Mouse (Mus musculus): ENCODE measurements at regions not wholly inside any gene's neighbourhood (a gene's known extent, or its start where the extent isn't known, plus 50 kb on each side); places are given as distances from the start of the nearest gene placed in this dataset.

- peak; percentile 65 for ATAC-seq
- Histone ChIP-seq H3K9me3 (ENCODE audit: low read length) (no peaks in the 10 kb centered on the region), H3K4me3 (ENCODE audit: low read depth, low read length) (no peak overlapping the region), H3K4me1 (ENCODE audit: insufficient read depth, low read depth, low read length) (no peaks in the 10 kb centered on the region), H3K36me3 (ENCODE audit: insufficient read depth, low read length) (no peaks in the 10 kb centered on the region), H3K9ac (replicated peaks; ENCODE audit: low read depth) (no peak overlapping the region), H3K27ac (ENCODE audit: low read length) (no peak overlapping the region), H3K27me3 (replicated peaks; ENCODE audit: insufficient read depth, low read length) (no peaks in the 10 kb centered on the region), H3K4me2 (replicated peaks; ENCODE audit: low read depth, low read length) (no peak overlapping the region)
- DNase-seq (ENCODE audit: low spot score): peak; percentile 19
- no peak for TF ChIP-seq CTCF (IDR thresholded peaks at IDR 0.05)
- no peak for TF ChIP-seq EP300 (IDR thresholded peaks at IDR 0.05)
- 32% methylated on average over 5 of the region's 5 CpGs for WGBS
These were observed 76.4 kb upstream of the Spdl1 start for GRCm38 (mm10) chr11:34909841-34910240.

- no peaks in the 10 kb centered on the region for H3K36me3 ChIP-seq (ENCODE audit: insufficient read depth, low read length)
- H3K9ac ChIP-seq (replicated peaks; ENCODE audit: low read depth): no peak overlapping the region
- no peak overlapping the region for H3K4me3 ChIP-seq (ENCODE audit: low read depth, low read length)
- H3K4me2 ChIP-seq (replicated peaks; ENCODE audit: low read depth, low read length): no peak overlapping the region
- TF ChIP-seq EP300 (IDR thresholded peaks at IDR 0.05): no peak
- TF ChIP-seq CTCF (IDR thresholded peaks at IDR 0.05): no peak
- H3K9me3 ChIP-seq (ENCODE audit: low read length): no peaks in the 10 kb centered on the region
- H3K4me1 ChIP-seq (ENCODE audit: insufficient read depth, low read depth, low read length): no peaks in the 10 kb centered on the region
- DNase-seq (ENCODE audit: low spot score) (no peak), ATAC-seq (no peak)
- WGBS: 40% methylated on average over 4 of the region's 4 CpGs
- no peak overlapping the region for H3K27ac ChIP-seq (ENCODE audit: low read length)
- H3K27me3 ChIP-seq (replicated peaks; ENCODE audit: insufficient read depth, low read length): no peaks in the 10 kb centered on the region
These were observed 70.8 kb upstream of the Spdl1 start for GRCm38 (mm10) chr11:34904271-34904670.

- H3K4me1 ChIP-seq (ENCODE audit: insufficient read depth, low read depth, low read length): no peaks in the 10 kb centered on the region
- no peaks in the 10 kb centered on the region for H3K9me3 ChIP-seq (ENCODE audit: low read length)
- 46% methylated on average over 3 of the region's 3 CpGs for WGBS
- peak; percentile 7 for DNase-seq (ENCODE audit: low spot score)
- ATAC-seq: peak; percentile 52
- H3K27me3 ChIP-seq (replicated peaks; ENCODE audit: insufficient read depth, low read length): no peaks in the 10 kb centered on the region
- H3K36me3 ChIP-seq (ENCODE audit: insufficient read depth, low read length): no peaks in the 10 kb centered on the region
- TF ChIP-seq CTCF (IDR thresholded peaks at IDR 0.05) (no peak), EP300 (IDR thresholded peaks at IDR 0.05) (no peak)
- no peak overlapping the region for H3K4me3 ChIP-seq (ENCODE audit: low read depth, low read length)
- no peak overlapping the region for H3K9ac ChIP-seq (replicated peaks; ENCODE audit: low read depth)
- H3K4me2 ChIP-seq (replicated peaks; ENCODE audit: low read depth, low read length): no peak overlapping the region
- no peak overlapping the region for H3K27ac ChIP-seq (ENCODE audit: low read length)
These were observed 66.0 kb upstream of the Spdl1 start for GRCm38 (mm10) chr11:34899400-34899799.

GRCm38 (mm10) chr11:34895624-34896023 lies 62.2 kb upstream of the Spdl1 start:
- H3K9ac ChIP-seq (replicated peaks; ENCODE audit: low read depth): no peak overlapping the region
- DNase-seq (ENCODE audit: low spot score) (peak; percentile 64), ATAC-seq (peak; percentile 62)
- TF ChIP-seq EP300 (IDR thresholded peaks at IDR 0.05): no peak
- no peak for TF ChIP-seq CTCF (IDR thresholded peaks at IDR 0.05)
- H3K4me2 ChIP-seq (replicated peaks; ENCODE audit: low read depth, low read length): no peak overlapping the region
- no peaks in the 10 kb centered on the region for H3K27me3 ChIP-seq (replicated peaks; ENCODE audit: insufficient read depth, low read length)
- H3K36me3 ChIP-seq (ENCODE audit: insufficient read depth, low read length): no peaks in the 10 kb centered on the region
- H3K9me3 ChIP-seq (ENCODE audit: low read length): no peaks in the 10 kb centered on the region
- H3K4me1 ChIP-seq (ENCODE audit: insufficient read depth, low read depth, low read length): no peaks in the 10 kb centered on the region
- no peak overlapping the region for H3K4me3 ChIP-seq (ENCODE audit: low read depth, low read length)
- H3K27ac ChIP-seq (ENCODE audit: low read length): no peak overlapping the region
- 61% methylated on average over 7 of the region's 7 CpGs for WGBS

GRCm38 (mm10) chr11:34888374-34889136 lies 55.1 kb upstream of the Spdl1 start:
- DNase-seq (ENCODE audit: low spot score) (no peak), ATAC-seq (no peak)
- Histone ChIP-seq H3K9me3 (ENCODE audit: low read length) (no peaks in the 10 kb centered on the region), H3K4me2 (replicated peaks; ENCODE audit: low read depth, low read length) (no peak overlapping the region), H3K9ac (replicated peaks; ENCODE audit: low read depth) (no peak overlapping the region), H3K36me3 (ENCODE audit: insufficient read depth, low read length) (no peaks in the 10 kb centered on the region), H3K27me3 (replicated peaks; ENCODE audit: insufficient read depth, low read length) (no peaks in the 10 kb centered on the region), H3K27ac (ENCODE audit: low read length) (no peak overlapping the region), H3K4me1 (ENCODE audit: insufficient read depth, low read depth, low read length) (no peaks in the 10 kb centered on the region), H3K4me3 (ENCODE audit: low read depth, low read length) (no peak overlapping the region)
- 79% methylated on average over 7 of the region's 7 CpGs for WGBS
- TF ChIP-seq CTCF (IDR thresholded peaks at IDR 0.05) (no peak), EP300 (IDR thresholded peaks at IDR 0.05) (no peak)

- DNase-seq (ENCODE audit: low spot score) (no peak), ATAC-seq (no peak)
- TF ChIP-seq CTCF (IDR thresholded peaks at IDR 0.05) (no peak), EP300 (IDR thresholded peaks at IDR 0.05) (no peak)
- Histone ChIP-seq H3K9ac (replicated peaks; ENCODE audit: low read depth) (no peak overlapping the region), H3K27me3 (replicated peaks; ENCODE audit: insufficient read depth, low read length) (no peaks in the 10 kb centered on the region), H3K4me2 (replicated peaks; ENCODE audit: low read depth, low read length) (no peak overlapping the region), H3K36me3 (ENCODE audit: insufficient read depth, low read length) (no peaks in the 10 kb centered on the region), H3K4me3 (ENCODE audit: low read depth, low read length) (no peak overlapping the region), H3K9me3 (ENCODE audit: low read length) (no peaks in the 10 kb centered on the region), H3K4me1 (ENCODE audit: insufficient read depth, low read depth, low read length) (no peaks in the 10 kb centered on the region), H3K27ac (ENCODE audit: low read length) (no peak overlapping the region)
- 72% methylated on average over 3 of the region's 3 CpGs for WGBS
These were observed 54.1 kb upstream of the Spdl1 start for GRCm38 (mm10) chr11:34887587-34887986.

Measured in lung, postnatal 0 days (tissue).